Mouse (Mus musculus) c-Kit-negative CD71-positive TER-119-positive erythroid progenitor cells, embryonic 14.5 days (primary cell): ENCODE measurements around the gene Tmem50b.

Source experiments
- DNase-seq: peaks from one replicate; pipeline ENCODE4 v3.0.0-alpha.2; 2013; ENCODE audit warnings: low read depth, low spot score

Tmem50b gene

DNA sequence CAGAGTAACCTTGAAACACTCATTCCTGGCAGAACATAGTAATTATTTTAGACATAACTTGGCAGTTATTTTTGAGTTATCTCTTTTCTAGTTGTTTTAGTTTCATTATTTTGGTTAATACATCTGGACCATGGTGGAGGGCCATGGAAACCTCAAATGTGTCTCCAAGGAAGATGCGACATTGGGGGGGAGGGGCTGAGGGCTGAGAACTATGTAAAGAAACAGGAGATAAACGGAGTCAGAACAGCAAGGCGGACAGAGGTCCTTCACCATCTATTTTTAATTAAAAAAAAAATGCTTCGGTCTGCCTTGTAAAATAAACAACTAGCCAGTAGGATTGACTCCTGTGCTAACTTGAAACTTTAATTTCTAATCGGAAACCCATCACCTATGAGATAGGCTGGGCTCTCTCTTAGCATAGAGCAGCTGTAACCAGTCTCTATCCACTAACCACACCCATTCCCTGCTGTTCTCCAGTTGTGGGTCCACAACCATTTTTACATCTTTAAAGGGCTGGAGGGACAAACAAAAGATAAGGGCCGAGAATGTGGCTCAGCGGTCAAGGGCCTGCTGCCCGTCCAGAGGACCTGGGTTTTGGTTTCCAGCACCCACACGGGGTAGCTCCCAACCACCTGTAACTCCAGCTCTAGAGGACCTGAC, 32.2 kb downstream of the Tmem50b start:
- no peak for DNase-seq

DNA sequence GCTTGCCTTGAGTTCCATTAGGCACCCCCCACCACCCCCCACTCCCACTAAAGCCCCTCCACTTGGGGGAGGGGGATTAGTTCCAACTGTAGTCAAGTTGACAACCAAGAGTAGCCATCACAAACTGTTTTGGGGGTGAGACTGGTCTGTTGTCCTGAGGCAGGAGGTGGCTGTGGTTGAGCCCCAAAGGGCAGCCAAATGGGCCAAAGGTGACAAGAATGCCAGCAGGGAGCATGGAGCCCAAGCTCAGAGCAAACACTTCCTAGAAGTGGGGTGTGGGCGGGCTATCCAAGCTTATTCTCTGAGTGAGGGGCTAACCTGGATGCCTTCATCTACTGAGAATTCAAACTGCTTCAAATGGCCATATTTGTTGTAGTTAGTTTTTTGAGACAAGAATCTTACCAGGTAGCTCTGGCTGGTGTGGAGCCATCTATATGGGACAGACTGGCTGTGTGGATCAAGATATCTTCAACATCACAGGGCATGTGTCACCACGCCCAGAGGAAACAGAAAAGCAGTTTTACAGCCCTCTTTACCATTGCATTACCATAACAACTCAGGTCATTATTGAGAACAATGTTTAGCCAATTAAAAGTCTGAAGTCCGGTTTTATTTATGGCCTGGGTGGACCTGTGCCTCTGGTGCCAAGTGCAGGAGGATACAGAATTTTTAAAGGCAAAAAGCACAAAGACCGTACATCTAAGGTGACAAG, 32.9 kb downstream of the Tmem50b start:
- no peak for DNase-seq

DNA sequence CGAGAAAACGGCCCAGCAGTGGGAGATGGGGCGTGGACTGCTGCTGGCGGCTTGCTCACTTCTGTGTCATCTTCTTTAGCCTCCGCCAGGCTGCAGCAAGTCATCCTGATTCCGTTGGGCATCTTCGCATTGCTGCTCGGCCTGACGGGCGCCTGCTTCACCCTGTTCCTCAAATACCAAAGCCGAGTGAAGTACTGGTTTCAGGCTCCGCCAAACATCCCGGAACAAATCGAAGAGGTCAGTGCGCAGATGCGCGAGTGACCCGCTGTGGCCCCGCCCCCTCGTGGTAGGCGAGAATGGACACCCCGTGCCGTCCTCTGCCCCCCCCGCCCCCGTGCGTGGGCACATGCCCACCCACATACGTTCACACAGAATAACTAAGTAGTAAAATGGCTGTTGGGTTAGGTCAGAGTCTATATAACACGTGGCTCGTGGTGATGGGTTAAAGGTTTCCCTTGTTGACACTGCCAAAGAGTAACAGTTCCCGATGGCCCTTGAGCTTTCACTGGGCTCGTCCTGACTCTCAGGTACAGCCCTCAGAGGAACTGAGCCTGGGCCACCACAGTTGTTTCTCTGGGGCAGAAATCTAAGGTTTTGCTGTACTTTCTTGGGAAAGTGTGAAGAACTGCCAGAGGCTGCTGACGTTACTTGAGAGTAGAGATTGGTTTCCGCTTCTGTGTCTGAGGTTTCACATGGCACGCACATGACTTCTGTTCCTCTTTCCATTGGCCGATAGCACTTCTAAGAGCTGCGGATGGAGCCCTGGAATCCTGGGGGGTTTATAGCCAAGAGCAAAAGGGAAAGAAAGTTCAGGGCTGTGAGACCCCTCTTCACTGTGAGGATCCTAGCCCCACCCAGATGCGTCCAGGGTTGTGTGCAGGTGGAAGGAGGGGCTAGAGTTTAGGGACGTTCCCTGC, 35.8 kb downstream of the Tmem50b start:
- DNase-seq, result no peak

DNA sequence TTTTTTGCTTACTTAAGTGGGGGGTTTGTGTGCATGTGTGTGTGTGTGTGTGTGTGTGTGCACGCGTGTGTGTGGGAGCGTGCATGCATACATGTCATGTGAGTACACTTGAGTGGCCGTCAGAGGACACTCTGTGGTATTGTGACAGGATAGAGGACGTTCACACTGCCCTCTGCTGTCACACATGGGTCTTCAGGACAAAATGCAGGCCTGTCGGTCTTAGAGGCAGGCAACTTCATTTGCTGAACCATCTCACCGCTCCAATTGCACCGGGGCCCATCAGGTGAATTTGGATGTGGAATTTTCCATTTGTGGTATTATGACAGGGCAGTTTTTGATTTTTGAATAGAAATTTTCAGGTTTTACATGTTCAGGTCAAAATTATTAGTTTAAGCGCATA, 36.5 kb downstream of the Tmem50b start:
- DNase-seq, result no peak

DNA sequence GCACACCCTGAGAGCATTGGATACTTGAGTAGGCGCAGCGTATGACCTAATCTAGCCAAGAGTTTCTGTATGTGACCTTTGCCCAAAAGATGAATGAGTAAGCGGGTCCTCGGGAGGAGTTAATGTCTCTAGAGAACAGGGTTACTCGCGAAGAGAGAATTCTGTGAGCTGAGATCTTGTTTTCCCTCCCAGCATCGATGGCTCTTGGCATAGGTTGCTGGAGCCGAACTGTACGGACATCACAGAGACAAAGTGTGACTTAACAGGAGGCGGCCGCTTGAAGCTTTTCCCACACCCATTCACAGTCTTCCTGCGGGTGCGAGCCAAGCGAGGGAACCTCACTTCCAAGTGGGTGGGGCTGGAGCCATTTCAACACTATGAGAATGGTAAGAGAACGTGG, 39.9 kb downstream of the Tmem50b start:
- DNase-seq, result no peak

DNA sequence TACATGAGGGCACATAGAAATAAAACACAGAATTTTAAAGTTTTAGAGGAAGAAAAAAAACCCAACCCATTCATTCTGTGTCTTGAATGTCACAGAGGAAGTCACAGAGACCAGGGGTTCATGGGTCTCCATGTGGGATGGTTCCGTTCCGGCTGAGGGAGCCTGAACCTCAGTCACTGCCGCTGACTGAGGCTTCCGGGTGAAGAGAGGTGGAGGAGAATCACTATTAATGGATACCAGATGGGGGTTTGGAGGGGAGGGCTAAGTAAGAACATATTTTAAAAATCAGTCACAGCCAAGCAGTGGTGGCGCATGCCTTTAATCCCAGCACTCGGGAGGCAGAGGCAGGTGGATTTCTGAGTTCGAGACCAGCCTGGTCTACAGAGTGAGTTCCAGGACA, 40.4 kb downstream of the Tmem50b start:
- DNase-seq, result no peak

DNA sequence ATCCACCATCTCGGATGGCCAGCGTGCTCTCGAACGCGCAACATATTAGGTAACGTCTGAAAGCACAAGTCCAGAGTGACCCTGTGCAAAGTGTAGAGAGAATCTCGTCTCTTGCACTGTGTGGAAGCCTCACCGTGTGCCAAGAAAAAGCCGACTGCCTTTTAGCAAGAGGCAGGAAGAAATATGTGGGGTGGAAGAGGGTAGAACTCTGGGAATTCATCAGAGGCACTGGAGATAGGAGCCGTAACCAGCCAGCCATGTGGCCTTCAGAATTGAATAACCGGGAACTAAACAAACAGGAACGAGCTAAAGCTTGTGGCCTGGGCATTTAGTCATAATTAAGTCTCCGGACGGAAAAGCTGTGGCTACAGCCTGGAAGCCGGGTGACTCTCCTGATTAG, 40.9 kb downstream of the Tmem50b start:
- DNase-seq, result no peak

DNA sequence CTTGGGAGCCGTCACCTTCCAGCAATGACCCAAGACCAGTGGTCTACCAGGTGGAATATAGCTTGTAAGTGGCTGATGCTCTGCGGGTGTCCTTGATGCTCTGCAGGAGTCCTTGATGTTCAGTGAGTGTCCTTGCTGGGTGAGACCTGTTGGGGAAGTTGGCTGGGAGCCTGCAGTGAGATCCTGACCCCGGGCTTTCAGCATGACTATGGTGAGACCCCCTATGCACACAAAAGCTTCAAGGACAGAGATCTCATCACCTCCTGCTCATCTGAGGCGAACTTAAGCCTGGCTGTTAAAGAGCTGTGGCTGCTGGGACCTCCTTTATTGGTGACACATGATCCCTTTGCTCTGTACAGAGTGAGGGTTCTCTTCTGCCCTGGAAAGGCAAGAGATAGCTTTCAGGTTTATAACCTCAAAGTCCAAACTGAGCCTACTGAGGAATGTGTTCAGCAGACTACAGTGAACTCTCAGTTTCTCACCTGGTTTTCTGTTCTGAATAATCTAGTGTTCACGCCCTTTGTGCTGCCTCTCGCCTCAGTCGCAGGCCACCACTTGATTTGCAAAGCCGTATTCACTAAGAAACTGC, 42.5 kb downstream of the Tmem50b start:
- DNase-seq, result no peak

DNA sequence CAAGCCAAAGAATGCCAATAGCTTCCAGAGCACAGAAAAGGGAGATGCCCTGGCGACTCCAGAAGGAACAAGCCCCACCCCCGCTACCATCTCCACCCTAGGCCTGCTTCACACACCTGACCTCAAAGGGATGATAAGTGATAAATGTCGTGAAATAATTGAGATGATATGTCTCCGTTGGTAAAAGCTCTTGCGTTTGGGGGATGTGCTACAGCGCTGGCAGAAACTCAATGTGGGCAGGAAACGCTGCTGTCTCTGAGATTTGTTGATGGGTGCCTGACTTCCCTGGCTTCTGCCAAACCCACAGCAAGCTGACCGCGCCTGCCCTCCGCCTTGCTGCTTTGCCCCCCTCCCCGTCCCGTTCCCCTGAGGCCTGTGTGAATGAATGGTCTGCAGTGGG, 44.0 kb downstream of the Tmem50b start:
- DNase-seq, result no peak

DNA sequence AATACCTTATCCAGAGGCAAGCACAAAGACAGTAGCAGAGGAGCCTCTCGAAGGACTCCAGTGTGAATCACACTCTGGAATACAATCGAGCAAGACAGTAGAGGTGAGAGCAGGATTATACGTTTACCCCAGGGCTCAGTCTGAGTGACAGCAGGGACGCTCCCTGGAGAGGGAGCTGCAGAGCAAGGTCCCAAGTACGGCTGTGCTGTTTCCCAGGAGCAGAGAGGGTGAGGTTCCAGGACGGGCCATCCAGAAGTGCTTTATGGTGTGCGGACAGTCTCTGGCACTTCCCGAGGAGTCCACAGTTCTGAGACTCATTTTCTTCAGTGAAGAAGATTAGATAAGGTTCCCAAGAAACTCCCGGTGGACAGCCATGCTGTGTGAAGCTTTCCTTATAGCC, 45.5 kb downstream of the Tmem50b start:
- DNase-seq, result no peak

DNA sequence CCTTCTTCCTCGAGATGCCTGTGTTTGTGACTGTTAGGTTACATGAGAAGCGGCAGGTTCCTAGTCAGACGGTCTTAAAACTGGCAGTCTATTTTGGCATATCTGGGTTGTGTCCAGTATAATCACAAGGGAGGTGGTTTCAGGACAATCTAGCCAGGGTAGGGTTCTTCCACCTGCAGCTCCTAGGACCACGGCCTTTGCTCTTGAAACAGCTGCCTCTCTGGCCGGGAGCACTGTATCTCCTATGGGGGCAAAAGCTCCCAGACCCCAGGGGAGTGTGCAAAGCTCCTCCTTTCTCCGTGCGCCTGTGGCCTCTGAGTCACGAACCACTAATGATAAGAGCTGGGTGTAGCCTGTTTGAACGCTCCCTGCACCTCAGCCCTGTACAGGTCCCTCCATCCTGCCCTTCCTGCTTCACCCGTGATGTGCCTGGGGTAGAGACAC, 46.5 kb downstream of the Tmem50b start:
- peak; percentile 42 for DNase-seq

DNA sequence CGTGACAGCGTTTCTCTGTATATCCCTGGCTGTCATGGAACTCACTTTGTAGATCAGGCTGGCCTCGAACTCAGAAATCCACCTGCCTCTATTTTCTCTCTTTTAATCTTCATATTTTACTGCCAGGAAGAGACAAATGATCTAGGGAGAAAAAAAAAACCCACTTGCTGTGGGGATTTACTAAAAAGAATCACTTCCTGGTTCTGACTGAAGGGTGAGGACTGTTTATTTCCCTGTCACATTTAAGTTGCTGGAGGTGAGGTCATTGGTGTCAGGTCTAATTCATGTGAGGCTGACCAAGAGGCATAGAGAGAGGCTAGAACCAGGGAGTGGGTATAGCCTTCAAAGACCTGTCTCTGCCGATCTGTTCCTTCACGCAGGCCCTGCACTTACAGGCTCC, 48.0 kb downstream of the Tmem50b start:
- no peak for DNase-seq

DNA sequence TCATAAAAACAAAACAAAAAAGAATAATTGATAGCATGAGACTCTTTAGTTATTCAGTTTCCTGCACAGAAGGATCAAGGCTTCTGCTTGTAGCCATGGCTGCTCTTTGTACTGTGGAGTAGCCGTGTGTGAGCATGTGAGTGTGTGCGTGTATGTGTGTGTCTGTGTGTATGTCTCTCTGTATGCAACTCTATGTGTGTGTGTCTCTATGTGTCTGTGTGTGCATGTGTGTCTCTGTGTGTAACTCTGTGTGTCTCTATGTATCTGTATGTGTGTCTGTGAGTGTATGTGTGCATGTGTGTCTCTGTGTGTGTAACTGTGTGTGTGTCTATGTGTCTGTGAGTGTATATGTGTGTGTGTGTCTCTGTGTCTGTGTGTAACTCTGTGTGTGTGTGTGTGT, 48.6 kb downstream of the Tmem50b start:
- DNase-seq, result no peak

DNA sequence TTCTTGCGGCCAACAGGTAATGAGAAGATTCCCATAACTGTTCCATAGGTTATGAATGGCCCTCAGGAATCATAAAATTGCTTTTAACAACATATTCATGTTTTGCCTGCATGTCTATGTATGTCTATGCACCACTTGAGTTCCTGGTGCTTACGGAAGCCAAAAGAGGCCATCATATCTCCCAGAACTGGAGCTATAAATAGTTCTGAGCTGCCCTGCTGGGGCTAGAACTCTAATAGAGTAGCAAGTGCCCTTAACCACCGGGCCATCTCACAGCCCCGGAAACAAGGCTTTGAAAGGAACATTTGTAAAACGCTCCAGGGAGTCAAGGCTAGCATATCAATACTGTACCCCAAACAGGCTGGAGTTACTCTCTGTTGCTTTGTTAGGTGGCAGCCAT, 49.0 kb downstream of the Tmem50b start:
- no peak for DNase-seq

DNA sequence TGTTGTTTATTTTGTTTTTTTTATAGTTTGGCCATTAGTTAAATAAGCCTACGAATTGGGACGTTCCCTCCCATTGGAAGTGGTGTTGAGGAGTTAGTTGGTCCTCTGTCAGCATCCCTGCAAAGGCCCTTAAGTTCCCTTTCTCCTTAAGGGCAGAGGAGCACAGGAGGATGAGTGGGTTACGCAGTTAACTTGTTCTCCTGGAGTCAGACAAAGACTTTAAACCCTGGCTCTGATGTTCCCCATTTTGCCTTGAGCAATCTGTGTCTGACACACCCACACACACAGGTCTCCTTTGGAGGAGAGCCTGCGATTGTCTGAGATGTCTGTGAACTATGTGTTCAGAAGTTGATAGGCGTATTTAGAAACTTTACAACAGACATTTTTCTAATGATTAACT, 49.6 kb downstream of the Tmem50b start:
- DNase-seq, result no peak

DNA sequence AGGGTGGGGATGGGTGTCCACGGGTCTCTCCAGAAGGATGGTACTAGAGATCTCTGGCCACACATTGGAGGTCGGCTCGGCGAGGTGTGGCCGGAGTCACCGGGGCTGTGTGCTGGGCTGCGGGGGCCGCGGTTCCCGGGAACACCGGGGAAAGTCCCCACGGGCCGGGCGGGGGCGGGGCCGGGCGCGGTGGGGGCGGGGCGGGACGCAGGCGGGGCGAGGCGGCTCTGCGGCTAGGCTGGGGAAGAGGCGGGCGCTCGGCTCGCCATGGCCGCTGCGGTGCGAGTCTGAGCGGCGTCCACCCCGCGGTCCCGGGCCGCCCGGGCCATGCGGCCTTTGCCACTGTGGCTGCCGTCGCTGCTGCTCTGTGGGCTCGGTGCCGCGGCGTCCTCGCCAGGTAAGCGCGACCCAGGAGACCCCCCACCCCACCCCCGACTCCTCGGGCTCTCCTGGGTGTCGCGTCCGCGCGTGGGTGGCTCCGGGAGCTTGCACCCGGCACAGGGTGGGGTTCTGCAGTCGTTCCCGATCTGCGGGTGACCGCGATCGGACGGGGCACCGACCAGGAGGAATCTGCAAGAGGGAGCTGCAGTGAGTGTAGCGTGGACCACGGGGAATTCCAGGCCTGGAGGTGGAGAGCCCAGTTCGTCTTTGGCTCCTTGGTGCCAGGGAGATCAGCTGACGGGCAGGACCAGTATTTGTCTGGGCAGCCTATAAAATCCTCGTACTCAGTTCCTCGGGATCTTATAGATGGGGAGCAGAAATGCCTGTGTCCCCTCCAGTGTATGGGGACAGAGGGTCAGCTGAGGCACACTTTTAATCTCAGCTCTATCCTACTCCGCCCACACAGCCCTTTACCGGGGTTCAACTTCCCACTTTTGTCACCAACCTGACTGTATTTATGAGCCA, 50.5 kb downstream of the Tmem50b start, which contains the start of gene Ifngr2:
Gene Ifngr2 (plus strand): TSS at position 237 of the 906 bp plus-strand sequence.
- peak; percentile 48 for DNase-seq

DNA sequence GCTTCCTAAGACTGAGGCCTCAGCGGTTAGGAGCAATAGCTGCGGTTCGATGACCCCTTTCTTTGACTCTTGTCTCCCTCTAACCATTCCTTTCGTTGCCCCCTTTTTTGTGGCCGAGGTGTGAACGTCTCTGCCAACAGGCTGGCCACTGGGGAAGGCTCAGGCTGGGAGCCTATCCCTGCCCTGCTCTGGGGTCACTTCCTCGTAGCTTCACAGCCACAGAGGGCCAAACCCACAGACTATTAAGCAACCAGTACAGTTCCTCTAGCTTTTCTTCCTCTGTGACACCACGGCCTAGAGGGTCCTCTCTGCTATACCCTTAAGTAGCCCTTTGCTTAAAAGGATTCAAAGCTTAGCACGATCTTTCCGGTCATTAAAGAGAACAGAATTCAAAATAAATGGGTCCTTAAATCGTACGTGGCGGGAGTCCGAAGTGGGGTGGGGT, 51.2 kb downstream of the Tmem50b start:
- peak; percentile 34 for DNase-seq

DNA sequence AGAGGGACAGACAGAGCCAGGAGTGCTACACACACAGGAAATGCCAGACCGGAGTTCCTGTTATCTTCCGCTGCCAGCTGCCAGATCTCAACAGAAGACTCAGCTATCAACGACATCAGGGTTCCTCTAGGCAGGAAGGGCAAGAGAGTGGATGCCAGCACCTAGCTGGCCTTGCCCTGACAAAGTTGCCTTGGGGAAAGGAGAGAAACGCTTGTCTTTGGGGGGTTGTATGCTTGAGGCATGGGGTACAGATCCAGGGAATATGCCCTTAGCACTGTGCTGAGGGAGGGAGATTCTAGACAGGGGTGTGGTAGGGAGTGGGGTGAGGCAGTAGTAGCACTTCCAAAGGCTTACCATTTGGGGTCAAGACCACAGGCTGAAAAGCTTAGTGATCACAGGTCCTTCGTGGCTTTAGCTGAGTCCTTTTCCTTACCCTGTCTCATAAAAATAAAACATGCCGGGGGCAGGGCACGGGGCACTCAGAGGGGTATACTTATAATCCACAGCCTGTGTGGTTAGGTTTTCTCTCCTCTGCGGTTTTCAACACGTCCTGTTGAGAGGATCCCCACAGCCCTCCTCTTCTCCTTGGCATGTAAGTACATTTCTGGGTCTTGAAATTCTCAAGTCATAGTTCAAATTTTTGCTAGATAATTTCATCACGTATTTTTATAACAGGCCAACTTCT, 51.9 kb downstream of the Tmem50b start:
- peak; percentile 85 for DNase-seq

DNA sequence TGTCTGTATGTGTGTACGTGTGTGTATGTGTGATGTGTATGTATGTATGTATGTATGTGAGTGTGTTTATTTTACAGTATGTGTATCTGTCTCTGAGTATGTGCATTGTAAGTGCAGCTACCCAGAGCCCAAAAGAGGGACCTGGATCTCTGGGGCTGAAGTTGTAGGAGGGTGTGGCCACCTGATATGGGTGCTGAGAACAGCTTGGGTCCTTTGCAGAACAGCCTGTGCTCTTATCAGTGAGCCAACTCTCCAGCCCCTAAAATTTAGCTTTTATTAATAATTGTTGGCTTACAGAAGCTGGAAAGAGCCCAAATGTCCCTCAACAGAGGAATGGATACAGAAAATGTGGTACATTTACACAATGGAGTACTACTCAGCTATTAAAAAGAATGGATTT, 54.0 kb downstream of the Tmem50b start:
- no peak for DNase-seq

DNA sequence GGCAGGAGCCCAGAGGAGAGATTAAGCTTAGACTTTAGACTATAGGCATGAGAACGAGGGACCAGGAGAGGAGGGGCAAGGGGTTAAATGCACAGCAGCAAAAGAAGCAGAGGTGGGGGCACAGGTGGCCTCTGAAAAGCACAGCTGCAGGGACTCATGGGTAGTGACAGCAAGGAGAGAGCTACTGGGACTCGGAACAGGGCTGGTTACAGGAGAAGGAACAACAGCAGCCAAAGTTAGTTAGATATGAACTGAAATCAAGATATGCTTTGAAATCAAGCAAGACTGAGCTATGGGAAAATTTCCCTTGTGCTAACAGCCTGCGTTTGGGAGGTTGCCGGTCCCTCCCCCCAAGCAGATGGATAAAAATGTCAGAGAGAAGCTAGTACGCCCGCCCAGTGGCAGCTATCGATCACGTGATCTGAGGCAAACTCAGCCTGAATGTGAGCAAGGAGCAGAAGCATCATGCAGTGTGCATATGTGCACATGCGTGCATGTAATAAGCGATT, 56.0 kb downstream of the Tmem50b start:
- no peak for DNase-seq
